Mouse (Mus musculus) CD4-positive naive resting alpha-beta T cell, adult 76 days (primary cell): ENCODE measurements around the gene Fbrs. TPM values are rescaled to one million over a fixed set of nuclear protein-coding genes. Genes with fewer than 3 reads are reported as not detected.

Experiments
- total RNA-seq: library from RNA; stranded (reverse); gene quantifications from one replicate; pipeline ENCODE4 v1.2.4, GENCODE M21; 2023

Gene Fbrs
- total RNA-seq = 195 TPM

GRCm38 (mm10) chr7:127478635-127479317 lies at the start of gene Fbrs:
TSS of gene Fbrs (plus strand) at chr7:127479199.

GRCm38 (mm10) chr7:127448521-127449300 lies 30.3 kb upstream of the Fbrs start, which contains the start of gene Zfp689:
TSS of gene Zfp689 (minus strand) at chr7:127449158.

GRCm38 (mm10) chr7:127459311-127459710 lies 19.7 kb upstream of the Fbrs start, which contains the start of gene Prr14:
TSS of gene Prr14 (plus strand) at chr7:127459611.

GRCm38 (mm10) chr7:127511808-127512230 lies 32.8 kb downstream of the Fbrs start, which contains the start of gene Srcap:
TSS of gene Srcap (plus strand) at chr7:127511983.

GRCm38 (mm10) chr7:127519284-127519683 lies 40.3 kb downstream of the Fbrs start, which contains the start of gene Gm42715:
TSS of gene Gm42715 (plus strand) at chr7:127519584.

Other genes starting within 250 kb of the Fbrs start
- gene Zfp553, start 246.1 kb upstream of the Fbrs start, total RNA-seq = 9.7 TPM
- gene Sept1, start 246.1 kb upstream of the Fbrs start, total RNA-seq = 620 TPM
- gene Zfp771, start 234.9 kb upstream of the Fbrs start, total RNA-seq = 16.4 TPM
- gene Dctpp1, start 218.5 kb upstream of the Fbrs start, total RNA-seq = 8.0 TPM
- gene Sephs2, start 205.1 kb upstream of the Fbrs start, total RNA-seq = 23.0 TPM
- 193 TPM for gene Itgal, start 182.9 kb upstream of the Fbrs start, total RNA-seq
- gene Zfp768, start 133.6 kb upstream of the Fbrs start, total RNA-seq = 0.21 TPM
- 23.2 TPM for gene Zfp747, start 103.1 kb upstream of the Fbrs start, total RNA-seq
- gene 9130019O22Rik, start 92.0 kb upstream of the Fbrs start, total RNA-seq = 4.7 TPM
- gene E430018J23Rik, start 85.6 kb upstream of the Fbrs start, total RNA-seq = 14.9 TPM
- gene Zfp764, start 72.4 kb upstream of the Fbrs start, total RNA-seq = 12.5 TPM
- gene Zfp688, start 57.1 kb upstream of the Fbrs start, total RNA-seq = 14.6 TPM
- gene Zfp689, start 30.0 kb upstream of the Fbrs start, total RNA-seq = 9.8 TPM
- 129 TPM for gene Prr14, start 19.6 kb upstream of the Fbrs start, total RNA-seq
- gene Srcap, start 32.8 kb downstream of the Fbrs start, total RNA-seq = 267 TPM
- 40.4 TPM for gene Gm42715, start 40.4 kb downstream of the Fbrs start, total RNA-seq
- 10.0 TPM for gene Tmem265, start 82.2 kb downstream of the Fbrs start, total RNA-seq
- 139 TPM for gene Phkg2, start 94.1 kb downstream of the Fbrs start, total RNA-seq
- gene Ccdc189, start 109.4 kb downstream of the Fbrs start, total RNA-seq = 0.38 TPM
- gene Rnf40, start 109.6 kb downstream of the Fbrs start, total RNA-seq = 138 TPM
- 2.9 TPM for gene Zfp629, start 136.6 kb downstream of the Fbrs start, total RNA-seq
- gene Bcl7c, start 229.7 kb downstream of the Fbrs start, total RNA-seq = 21.5 TPM
- not detected for gene Ctf1, start 233.5 kb downstream of the Fbrs start, total RNA-seq